Mouse (Mus musculus): ENCODE data around the gene Kiz. TPM values are rescaled to one million over a fixed set of nuclear protein-coding genes. Genes with fewer than 3 reads are reported as not detected.

The Kiz gene
- polyA plus RNA-seq, 1 experiment from 2014 or later, result 32.5 TPM

GRCm38 (mm10) chr2:146872697-146873096 is 17.0 kb downstream of the Kiz start:
- WGBS, result 77% methylated on average over 3 of the region's 3 CpGs
- no peak overlapping the region for H3K4me3 ChIP-seq (ENCODE audit: low read depth, low read length)
- H3K4me2 ChIP-seq (ENCODE audit: low read depth, low read length), result no peak overlapping the region
- no peak overlapping the region for H3K9ac ChIP-seq (replicated peaks; ENCODE audit: low read length)
- H3K27me3 ChIP-seq (ENCODE audit: control insufficient read depth, insufficient read depth, low read length), result no peaks in the 10 kb centered on the region
- no peak for DNase-seq (ENCODE audit: low spot score)
- no peaks in the 10 kb centered on the region for H3K36me3 ChIP-seq (replicated peaks; ENCODE audit: control insufficient read depth, insufficient read depth, low read depth, low read length)
- no peaks in the 10 kb centered on the region for H3K4me1 ChIP-seq (ENCODE audit: control insufficient read depth, insufficient read depth, low read length)
- ATAC-seq (replicated peaks; ENCODE audit: insufficient number of reproducible peaks, low FRiP score, low TSS enrichment, low read depth), result no peak
- H3K27ac ChIP-seq (replicated peaks; ENCODE audit: low read depth, low read length), result no peak overlapping the region
- no peaks in the 10 kb centered on the region for H3K9me3 ChIP-seq (replicated peaks; ENCODE audit: control insufficient read depth, low read length)

- DNase-seq (ENCODE audit: low spot score), result no peak
- H3K4me3 ChIP-seq (ENCODE audit: low read depth, low read length), result no peak overlapping the region
- 88% methylated on average over 7 of the region's 7 CpGs for WGBS
- H3K4me2 ChIP-seq (ENCODE audit: low read depth, low read length), result no peak overlapping the region
- H3K27ac ChIP-seq (replicated peaks; ENCODE audit: low read depth, low read length), result no peak overlapping the region
- H3K27me3 ChIP-seq (ENCODE audit: control insufficient read depth, insufficient read depth, low read length), result no peaks in the 10 kb centered on the region
- no peak for ATAC-seq (replicated peaks; ENCODE audit: insufficient number of reproducible peaks, low FRiP score, low TSS enrichment, low read depth)
- H3K9me3 ChIP-seq (replicated peaks; ENCODE audit: control insufficient read depth, low read length), result no peaks in the 10 kb centered on the region
- no peaks in the 10 kb centered on the region for H3K4me1 ChIP-seq (ENCODE audit: control insufficient read depth, insufficient read depth, low read length)
- no peak overlapping the region for H3K9ac ChIP-seq (replicated peaks; ENCODE audit: low read length)
- H3K36me3 ChIP-seq (replicated peaks; ENCODE audit: control insufficient read depth, insufficient read depth, low read depth, low read length), result no peaks in the 10 kb centered on the region
Observed at GRCm38 (mm10) chr2:146873881-146874441, 18.3 kb downstream of the Kiz start.

GRCm38 (mm10) chr2:146877423-146878098 is 21.9 kb downstream of the Kiz start:
- DNase-seq (ENCODE audit: low spot score), result no peak
- no peaks in the 10 kb centered on the region for H3K36me3 ChIP-seq (replicated peaks; ENCODE audit: control insufficient read depth, insufficient read depth, low read depth, low read length)
- no peak overlapping the region for H3K4me3 ChIP-seq (ENCODE audit: low read depth, low read length)
- no peak overlapping the region for H3K9ac ChIP-seq (replicated peaks; ENCODE audit: low read length)
- WGBS, result 85% methylated on average over 1 of the region's 1 CpGs
- no peaks in the 10 kb centered on the region for H3K9me3 ChIP-seq (replicated peaks; ENCODE audit: control insufficient read depth, low read length)
- no peak overlapping the region for H3K27ac ChIP-seq (replicated peaks; ENCODE audit: low read depth, low read length)
- no peaks in the 10 kb centered on the region for H3K4me1 ChIP-seq (ENCODE audit: control insufficient read depth, insufficient read depth, low read length)
- ATAC-seq (replicated peaks; ENCODE audit: insufficient number of reproducible peaks, low FRiP score, low TSS enrichment, low read depth), result no peak
- no peak overlapping the region for H3K4me2 ChIP-seq (ENCODE audit: low read depth, low read length)
- no peaks in the 10 kb centered on the region for H3K27me3 ChIP-seq (ENCODE audit: control insufficient read depth, insufficient read depth, low read length)

DNA sequence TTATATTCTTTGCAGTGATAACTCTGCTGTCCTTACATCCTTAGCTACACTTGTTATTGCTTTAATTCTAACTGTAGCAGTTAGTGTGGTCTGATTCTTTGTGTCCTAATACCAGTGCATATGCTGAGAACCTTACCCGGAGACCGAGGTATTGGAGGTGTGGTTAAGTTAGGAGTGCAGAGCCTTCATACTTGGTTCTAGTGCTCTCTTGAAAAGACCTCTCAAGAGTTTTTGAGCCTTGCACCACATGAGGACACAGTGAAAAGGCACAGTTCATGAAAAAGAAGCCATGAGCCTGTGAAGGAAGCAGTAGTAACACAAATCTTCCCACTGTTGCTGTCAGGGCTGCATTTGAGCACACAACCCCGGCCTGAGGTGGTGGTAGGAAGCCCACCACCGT is 26.0 kb downstream of the Kiz start:
- Histone ChIP-seq H3K4me2 (ENCODE audit: low read depth, low read length) (no peak overlapping the region), H3K4me1 (ENCODE audit: control insufficient read depth, insufficient read depth, low read length) (no peaks in the 10 kb centered on the region), H3K36me3 (replicated peaks; ENCODE audit: control insufficient read depth, insufficient read depth, low read depth, low read length) (no peaks in the 10 kb centered on the region), H3K4me3 (ENCODE audit: low read depth, low read length) (no peak overlapping the region), H3K27ac (replicated peaks; ENCODE audit: low read depth, low read length) (no peak overlapping the region), H3K27me3 (ENCODE audit: control insufficient read depth, insufficient read depth, low read length) (no peaks in the 10 kb centered on the region), H3K9ac (replicated peaks; ENCODE audit: low read length) (no peak overlapping the region), H3K9me3 (replicated peaks; ENCODE audit: control insufficient read depth, low read length) (no peaks in the 10 kb centered on the region)
- DNase-seq (ENCODE audit: low spot score) (no peak), ATAC-seq (replicated peaks; ENCODE audit: insufficient number of reproducible peaks, low FRiP score, low TSS enrichment, low read depth) (no peak)
- 97% methylated on average over 4 of the region's 4 CpGs for WGBS

GRCm38 (mm10) chr2:146884291-146884855 is 28.7 kb downstream of the Kiz start:
- H3K36me3 ChIP-seq (replicated peaks; ENCODE audit: control insufficient read depth, insufficient read depth, low read depth, low read length), result no peaks in the 10 kb centered on the region

DNA sequence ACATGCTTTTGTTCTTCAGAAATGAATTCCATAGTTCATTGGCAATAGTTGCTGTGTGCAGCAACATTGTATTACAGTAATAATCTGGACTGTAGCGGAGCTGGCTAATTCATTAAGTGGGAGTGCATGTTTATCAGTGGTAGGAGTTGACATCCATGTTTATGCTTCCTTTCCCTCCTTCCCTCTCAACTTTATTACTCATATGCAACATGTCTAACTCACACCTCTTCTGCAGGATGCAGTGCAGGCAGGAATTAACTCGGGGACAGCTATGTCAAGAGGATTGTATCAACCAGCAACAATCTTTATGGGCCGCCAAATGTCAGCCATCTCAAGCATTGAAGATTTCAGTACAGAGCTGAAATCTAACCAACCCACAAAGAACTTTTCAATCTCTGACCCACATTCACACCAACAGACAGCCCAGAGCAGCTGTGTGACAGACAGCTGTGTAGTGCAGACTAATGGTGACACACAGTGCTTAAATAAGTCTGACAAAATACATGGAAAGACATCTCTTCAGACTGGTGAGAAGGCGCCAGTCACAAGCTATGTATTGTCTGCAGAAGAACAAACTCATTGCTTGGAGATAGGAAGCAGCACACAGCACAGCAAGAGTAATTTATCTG is 33.2 kb downstream of the Kiz start:
- H3K27me3 ChIP-seq (ENCODE audit: control insufficient read depth, insufficient read depth, low read length), result no peaks in the 10 kb centered on the region
- H3K36me3 ChIP-seq (replicated peaks; ENCODE audit: control insufficient read depth, insufficient read depth, low read depth, low read length), result no peaks in the 10 kb centered on the region
- H3K4me1 ChIP-seq (ENCODE audit: control insufficient read depth, insufficient read depth, low read length), result no peaks in the 10 kb centered on the region
- no peak overlapping the region for H3K9ac ChIP-seq (replicated peaks; ENCODE audit: low read length)
- 90% methylated on average over 4 of the region's 4 CpGs for WGBS
- no peaks in the 10 kb centered on the region for H3K9me3 ChIP-seq (replicated peaks; ENCODE audit: control insufficient read depth, low read length)
- ATAC-seq (replicated peaks; ENCODE audit: insufficient number of reproducible peaks, low FRiP score, low TSS enrichment, low read depth) (no peak), DNase-seq (ENCODE audit: low spot score) (no peak)
- no peak overlapping the region for H3K4me3 ChIP-seq (ENCODE audit: low read depth, low read length)
- no peak overlapping the region for H3K27ac ChIP-seq (replicated peaks; ENCODE audit: low read depth, low read length)
- H3K4me2 ChIP-seq (ENCODE audit: low read depth, low read length), result no peak overlapping the region

More at GRCm38 (mm10) chr2:146884291-146884855, 28.7 kb downstream of the Kiz start:
- Histone ChIP-seq H3K27ac (replicated peaks; ENCODE audit: low read depth, low read length) (no peak overlapping the region), H3K4me3 (ENCODE audit: low read depth, low read length) (no peak overlapping the region), H3K27me3 (ENCODE audit: control insufficient read depth, insufficient read depth, low read length) (no peaks in the 10 kb centered on the region), H3K4me1 (ENCODE audit: control insufficient read depth, insufficient read depth, low read length) (no peaks in the 10 kb centered on the region), H3K9ac (replicated peaks; ENCODE audit: low read length) (no peak overlapping the region), H3K9me3 (replicated peaks; ENCODE audit: control insufficient read depth, low read length) (no peaks in the 10 kb centered on the region), H3K4me2 (ENCODE audit: low read depth, low read length) (no peak overlapping the region)
- ATAC-seq (replicated peaks; ENCODE audit: insufficient number of reproducible peaks, low FRiP score, low TSS enrichment, low read depth), result no peak
- no peak for DNase-seq (ENCODE audit: low spot score)
- 81% methylated on average over 8 of the region's 8 CpGs for WGBS

- H3K27me3 ChIP-seq (ENCODE audit: control insufficient read depth, insufficient read depth, low read length), result no peaks in the 10 kb centered on the region
- no peak for ATAC-seq (replicated peaks; ENCODE audit: insufficient number of reproducible peaks, low FRiP score, low TSS enrichment, low read depth)
- no peak overlapping the region for H3K4me2 ChIP-seq (ENCODE audit: low read depth, low read length)
- no peaks in the 10 kb centered on the region for H3K9me3 ChIP-seq (replicated peaks; ENCODE audit: control insufficient read depth, low read length)
- no peak overlapping the region for H3K27ac ChIP-seq (replicated peaks; ENCODE audit: low read depth, low read length)
- H3K36me3 ChIP-seq (replicated peaks; ENCODE audit: control insufficient read depth, insufficient read depth, low read depth, low read length), result no peaks in the 10 kb centered on the region
- H3K9ac ChIP-seq (replicated peaks; ENCODE audit: low read length), result no peak overlapping the region
- H3K4me1 ChIP-seq (ENCODE audit: control insufficient read depth, insufficient read depth, low read length), result no peaks in the 10 kb centered on the region
- no peak for DNase-seq (ENCODE audit: low spot score)
- no peak overlapping the region for H3K4me3 ChIP-seq (ENCODE audit: low read depth, low read length)
Observed at GRCm38 (mm10) chr2:146898977-146899376, 43.3 kb downstream of the Kiz start.

DNA sequence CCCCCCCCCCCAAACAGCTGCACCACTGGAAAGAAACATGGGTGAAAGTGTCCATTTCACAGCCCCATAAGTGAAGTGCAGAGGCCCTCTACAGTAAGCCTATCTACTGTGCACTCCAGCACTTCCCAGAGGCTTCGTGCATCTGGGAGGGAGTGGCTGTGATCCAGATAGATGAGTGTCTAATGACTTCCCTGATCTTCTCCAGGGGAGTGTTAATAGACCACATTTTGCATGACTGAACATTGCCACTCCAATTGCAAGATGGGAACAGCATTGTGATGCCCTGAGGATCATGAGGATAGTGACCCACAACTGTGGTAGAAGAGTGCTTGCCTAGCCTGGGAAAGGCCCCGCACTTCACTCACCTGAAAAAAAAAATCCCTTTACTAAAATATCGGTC is 60.4 kb downstream of the Kiz start:
- Histone ChIP-seq H3K27me3 (ENCODE audit: control insufficient read depth, insufficient read depth, low read length) (no peaks in the 10 kb centered on the region), H3K4me3 (ENCODE audit: low read depth, low read length) (no peak overlapping the region), H3K9ac (replicated peaks; ENCODE audit: low read length) (no peak overlapping the region), H3K4me2 (ENCODE audit: low read depth, low read length) (no peak overlapping the region), H3K4me1 (ENCODE audit: control insufficient read depth, insufficient read depth, low read length) (no peaks in the 10 kb centered on the region), H3K9me3 (replicated peaks; ENCODE audit: control insufficient read depth, low read length) (no peaks in the 10 kb centered on the region), H3K27ac (replicated peaks; ENCODE audit: low read depth, low read length) (no peak overlapping the region), H3K36me3 (replicated peaks; ENCODE audit: control insufficient read depth, insufficient read depth, low read depth, low read length) (no peaks in the 10 kb centered on the region)
- DNase-seq (ENCODE audit: low spot score) (no peak), ATAC-seq (replicated peaks; ENCODE audit: insufficient number of reproducible peaks, low FRiP score, low TSS enrichment, low read depth) (no peak)
- 86% methylated on average over 3 of the region's 3 CpGs for WGBS

All from embryonic facial prominence, embryonic 11.5 days (tissue).